Mouse (Mus musculus) embryo, embryonic 11 days (tissue): ENCODE measurements around the gene Prim2.

Experiments
- DNase-seq: peaks from one replicate; pipeline ENCODE4 v3.0.0-alpha.2; 2015

Gene Prim2

DNA sequence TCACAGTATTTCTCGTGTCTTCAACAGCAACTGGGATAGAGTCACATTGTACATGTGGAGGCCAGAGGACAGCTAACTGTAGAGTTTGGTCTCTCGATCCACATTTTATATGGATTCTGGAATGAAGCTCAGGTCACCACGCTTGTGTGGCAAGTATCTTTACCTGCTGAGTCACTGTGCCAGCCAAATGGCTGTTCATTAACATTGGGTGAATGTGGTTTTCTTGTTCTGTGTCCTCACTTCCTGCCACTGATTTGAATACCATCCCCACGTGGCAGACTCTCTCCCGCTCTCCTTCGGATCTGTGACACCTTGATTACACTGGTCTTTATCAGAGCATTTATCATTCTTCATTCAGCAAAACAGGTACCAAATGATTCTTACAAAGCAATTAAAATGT is 198.5 kb downstream of the Prim2 start:
- no peak for DNase-seq

DNA sequence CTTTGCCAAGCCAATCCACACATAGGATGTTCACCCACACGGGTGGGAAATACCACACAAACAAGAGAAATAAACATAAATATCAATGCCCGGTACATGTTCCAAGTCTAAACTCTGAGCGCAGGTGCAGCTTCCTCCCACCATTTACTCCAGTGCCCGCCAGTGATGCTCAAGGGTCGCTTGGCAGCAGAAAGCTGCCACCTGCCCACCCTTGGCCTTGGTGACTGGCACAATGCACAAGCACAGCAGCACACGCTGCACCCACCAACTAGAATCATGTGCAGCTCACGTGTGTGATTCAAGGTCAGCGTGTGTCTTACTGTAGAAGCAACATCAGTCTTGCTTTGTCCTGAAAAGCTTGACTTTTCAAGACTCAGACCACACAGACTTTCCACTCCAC is 199.4 kb downstream of the Prim2 start:
- DNase-seq = no peak

DNA sequence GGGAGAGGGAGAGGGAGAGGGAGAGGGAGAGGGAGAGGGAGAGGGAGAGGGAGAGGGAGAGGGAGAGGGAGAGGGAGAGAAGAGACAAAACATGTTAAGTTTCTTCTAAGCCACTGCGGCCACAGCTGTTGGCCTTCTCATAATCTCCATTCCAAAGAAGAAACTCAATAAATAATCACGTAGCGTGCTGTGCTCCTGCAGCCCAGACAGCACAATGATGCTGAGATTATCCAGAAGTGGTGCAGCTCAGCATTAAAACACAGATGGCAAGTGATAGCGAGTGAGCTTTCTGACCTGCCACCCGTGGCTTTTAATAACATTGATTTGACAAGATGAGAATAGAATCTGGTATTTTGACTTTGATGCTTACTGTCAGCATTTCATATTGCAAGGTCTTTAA is 205.4 kb downstream of the Prim2 start:
- DNase-seq = peak; percentile 22

DNA sequence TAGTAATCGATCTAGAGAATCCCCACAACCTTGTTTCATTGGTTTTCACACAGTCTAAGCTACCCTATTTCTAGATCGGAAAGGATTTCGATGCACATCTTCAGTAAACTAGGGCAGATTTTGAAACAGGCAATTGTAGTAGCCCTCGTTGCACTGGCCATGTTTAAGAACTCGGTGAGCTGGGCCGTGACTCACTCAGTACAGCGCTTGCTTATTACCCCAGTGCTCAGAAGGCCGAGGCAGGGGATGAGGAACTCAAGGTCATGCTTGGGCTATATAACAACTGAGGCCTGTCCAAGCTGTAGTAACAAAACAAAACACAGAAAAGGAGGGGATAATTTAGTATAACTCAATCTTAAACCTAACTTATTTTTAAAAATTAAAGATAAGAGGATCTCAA is 208.9 kb downstream of the Prim2 start:
- no peak for DNase-seq

DNA sequence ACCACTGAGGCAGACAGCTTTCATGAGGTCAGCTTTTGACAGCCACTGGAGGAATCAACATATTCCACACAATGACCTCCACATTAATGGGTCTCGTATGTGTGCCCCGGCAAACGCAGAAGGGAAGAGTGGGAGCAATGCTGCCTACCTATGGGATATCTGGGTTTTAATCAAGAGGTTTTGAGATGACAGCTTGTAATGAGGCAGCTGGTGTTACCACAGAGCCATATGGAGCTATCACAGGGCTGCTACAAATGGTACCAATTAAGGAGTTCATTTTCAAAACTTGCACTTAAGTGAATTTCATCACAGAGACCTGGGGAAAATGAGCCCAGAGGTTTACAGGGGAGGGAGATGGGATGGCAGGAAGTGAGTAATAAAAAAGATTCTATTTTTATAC is 209.3 kb downstream of the Prim2 start:
- DNase-seq = no peak

DNA sequence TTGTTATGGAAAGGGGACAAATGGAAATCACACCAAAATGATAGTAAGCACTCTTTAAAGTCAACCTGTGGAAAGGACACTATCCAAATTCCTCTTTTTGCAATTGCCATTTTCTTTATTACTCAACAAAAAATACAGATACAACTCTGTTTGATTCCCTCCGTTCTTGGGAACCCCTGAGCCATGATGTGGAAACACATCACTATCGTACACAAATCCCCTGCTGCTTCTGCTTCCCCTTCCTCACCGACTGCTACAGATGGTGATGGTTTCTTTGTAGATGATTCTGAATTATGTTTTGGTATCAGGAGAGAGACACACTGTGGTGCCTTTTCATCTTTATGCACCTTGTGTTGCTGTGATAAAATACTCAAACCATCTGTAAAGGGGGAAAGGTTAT is 210.6 kb downstream of the Prim2 start:
- no peak for DNase-seq

DNA sequence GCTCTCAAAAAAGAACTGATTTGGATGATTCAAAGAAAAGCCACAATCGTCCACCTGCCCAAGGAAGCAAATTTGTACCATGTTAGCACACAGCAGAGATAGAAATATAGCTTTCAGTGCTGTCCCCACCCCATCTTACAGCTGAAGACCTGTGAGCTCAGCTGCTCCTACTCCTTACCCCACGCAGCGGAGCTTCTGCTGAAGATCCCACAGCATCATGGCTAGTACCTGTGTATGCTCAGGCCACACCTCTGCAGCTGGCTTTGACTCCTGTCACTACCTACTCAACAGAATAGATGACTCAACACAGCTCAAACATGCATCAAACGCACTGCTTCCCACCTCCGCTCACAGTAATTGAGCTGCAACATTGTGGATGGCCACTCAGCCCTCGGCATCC is 215.3 kb downstream of the Prim2 start:
- no peak for DNase-seq

DNA sequence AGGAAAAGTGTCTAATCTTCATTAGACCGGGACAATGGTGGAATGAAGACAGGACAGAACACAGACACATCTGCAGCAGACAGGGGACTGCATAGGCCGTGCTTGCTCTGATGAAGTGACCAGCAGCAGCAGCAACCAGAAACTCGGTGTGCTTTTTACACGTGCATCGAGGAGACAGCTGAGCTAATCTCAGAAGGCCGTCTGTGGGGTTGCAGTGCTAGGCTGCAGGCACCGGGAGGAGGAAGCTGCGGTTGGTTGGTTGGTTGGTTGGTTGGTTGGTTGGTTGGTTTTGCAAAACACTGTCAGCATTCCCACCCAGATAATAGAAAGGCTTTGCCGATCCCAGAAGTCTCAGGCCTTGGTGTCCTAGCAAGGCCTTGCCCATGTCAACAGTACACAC is 216.3 kb downstream of the Prim2 start:
- no peak for DNase-seq

DNA sequence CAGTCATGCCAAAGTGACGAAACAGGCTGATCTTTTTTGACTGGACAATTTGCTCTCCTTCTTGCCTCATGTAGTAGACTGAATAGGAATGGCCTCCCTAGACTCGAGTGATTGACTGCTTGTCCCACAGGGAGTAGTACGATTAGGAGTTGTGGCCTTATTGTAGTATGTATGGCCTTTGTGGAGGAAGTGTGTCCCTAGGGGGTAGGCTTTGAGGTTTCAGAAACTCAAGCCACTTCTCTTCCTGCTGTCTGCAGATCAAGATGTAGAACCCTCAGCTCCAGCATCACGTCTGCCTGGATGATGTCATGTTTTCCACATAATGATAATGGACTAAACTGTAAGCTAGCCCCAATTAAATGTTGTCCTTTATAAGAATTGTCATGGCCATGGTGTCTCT is 222.4 kb downstream of the Prim2 start:
- no peak for DNase-seq

DNA sequence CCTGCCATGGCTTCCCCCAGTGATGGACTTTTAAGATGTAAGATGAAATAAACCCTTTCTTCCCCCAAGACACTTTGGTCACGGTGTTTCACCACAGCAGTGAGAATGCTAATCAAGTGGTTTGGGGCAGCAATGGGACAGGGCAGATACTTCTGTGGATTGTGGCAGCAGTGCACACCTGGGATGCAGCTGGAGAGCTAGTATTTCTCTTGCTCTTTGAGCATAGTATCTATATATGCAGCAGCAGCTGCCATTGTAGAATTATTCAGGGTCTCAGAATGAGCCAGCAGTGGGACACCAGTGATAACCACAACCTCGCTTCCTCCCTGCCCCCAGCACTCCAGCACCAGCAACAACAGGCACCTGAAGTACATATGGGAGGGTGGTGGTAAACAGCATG is 233.4 kb downstream of the Prim2 start:
- no peak for DNase-seq
